Mouse (Mus musculus): ENCODE data around the gene Caprin1.

Caprin1 gene

DNA sequence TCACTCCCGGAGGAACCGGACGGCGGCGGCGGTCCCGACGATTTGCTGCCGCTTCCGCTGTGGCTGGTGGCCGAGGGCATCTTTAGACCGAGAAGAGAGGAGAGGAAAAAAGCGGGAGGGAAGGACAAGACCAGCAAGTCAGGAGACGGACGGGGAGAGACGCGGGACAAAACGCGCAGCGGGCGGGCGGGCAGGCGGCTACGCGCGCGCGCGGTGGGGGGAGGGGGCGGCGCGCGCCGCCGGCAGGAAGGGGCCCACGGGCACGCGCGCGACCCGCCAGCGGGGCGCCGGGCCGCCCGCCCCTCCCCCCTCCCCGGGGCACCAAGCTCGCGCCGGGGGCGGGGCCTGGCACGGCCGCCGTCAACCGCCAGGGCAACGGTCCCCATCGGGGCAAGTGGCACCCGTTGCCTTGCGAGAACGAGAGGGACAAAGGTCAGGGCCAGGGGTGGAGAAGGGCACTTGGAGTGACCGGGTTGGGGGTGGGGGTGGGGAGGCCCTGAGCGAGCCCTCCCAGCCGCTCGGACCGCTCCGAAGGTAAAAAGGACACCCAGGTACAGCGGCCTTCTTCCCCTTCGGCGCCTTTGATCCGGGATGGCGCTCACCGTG, 485 bp downstream of the Caprin1 start:
- DNase-seq (ENCODE audit: low spot score in 2 of 2), result peak in 1 of 2 experiments; percentile 67

- DNase-seq (ENCODE audit: low spot score in 2 of 2), result peak; percentile 54 to 62
Measured at GRCm38 (mm10) chr2:103796211-103796860, 1.1 kb downstream of the Caprin1 start.

DNA sequence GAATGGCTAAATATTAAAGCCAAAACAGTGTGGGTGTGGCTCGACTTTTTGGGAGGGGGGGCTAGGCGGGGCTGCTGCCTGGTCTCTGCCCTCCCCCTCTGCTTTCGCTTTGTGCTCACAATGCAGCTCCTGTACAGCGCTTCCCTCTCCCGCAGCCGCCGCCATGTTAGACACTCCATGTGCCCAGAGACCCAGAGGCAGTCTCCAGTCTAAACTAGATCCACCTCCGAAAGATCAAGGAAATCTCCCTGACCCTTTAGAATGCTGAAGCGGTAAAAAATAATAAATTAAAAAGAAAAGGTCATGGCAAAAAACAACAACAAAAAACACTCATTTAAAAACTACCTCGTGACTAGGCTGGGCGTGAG, 1.6 kb downstream of the Caprin1 start:
- peak; percentile 54 to 58 for DNase-seq (ENCODE audit: low spot score in 2 of 2)

GRCm38 (mm10) chr2:103792009-103792408, 5.4 kb downstream of the Caprin1 start:
- DNase-seq (ENCODE audit: low spot score in 2 of 2), result no peak

DNA sequence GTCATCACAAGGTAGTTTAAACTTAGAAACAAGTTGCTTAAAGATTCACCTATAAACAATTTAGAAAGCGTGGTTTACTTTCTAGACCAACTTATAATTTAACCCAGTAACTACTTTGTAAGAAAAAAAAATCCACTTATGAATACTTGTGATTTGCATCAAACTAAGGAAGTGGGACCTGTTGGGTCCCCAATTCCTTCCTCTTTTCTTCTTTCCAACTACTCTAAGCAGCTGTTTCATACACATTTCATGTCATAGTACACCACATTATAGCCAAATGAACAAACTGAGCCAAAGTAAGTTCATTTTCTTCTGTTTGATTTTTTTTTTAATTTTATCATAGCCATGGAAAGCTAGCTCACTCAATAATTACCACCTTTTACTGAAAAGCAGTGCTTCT, 11.7 kb downstream of the Caprin1 start:
- DNase-seq (ENCODE audit: low spot score in 2 of 2), result no peak

DNA sequence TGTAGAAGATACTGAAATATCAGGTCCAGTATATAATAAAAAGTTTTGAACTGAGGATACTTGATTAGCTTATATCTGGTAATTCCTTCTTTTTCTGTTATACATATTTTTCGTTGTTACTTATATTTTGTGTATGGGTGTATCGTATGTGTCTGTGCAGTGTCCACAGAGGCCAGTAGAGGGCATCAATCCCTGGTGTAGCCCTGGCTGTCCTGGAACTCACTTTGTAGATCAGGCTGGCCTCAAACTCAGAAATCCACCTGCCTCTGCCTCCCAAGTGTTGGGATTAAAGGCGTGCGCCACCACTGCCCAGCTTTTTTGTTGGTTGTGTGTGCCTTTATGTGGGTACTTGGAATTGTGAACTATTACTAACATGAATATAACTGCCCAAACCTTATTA, 12.8 kb downstream of the Caprin1 start:
- DNase-seq (ENCODE audit: low spot score in 2 of 2), result no peak

DNA sequence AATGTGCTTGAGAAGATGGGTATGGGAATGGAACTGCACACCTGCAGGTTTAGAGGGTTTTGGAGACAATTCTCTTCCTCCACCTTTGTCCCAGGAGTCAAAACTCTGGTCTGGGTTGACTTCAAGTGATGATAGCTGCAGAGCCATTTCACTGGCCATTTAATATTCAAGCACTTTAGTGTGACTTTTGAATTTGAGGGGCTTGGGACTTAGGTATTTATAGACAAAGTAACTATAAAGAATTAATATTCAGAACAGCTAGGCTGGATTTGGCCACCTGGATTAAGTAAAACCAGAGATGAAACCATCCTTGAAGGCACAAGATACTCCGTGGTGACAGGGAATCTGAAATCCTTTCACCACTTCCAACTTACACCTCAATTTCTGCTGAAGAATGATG, 35.0 kb downstream of the Caprin1 start:
- DNase-seq (ENCODE audit: low spot score in 2 of 2), result no peak

GRCm38 (mm10) chr2:103761993-103762392, 35.5 kb downstream of the Caprin1 start:
- DNase-seq (ENCODE audit: low spot score in 2 of 2), result no peak

GRCm38 (mm10) chr2:103760906-103761716, 36.3 kb downstream of the Caprin1 start, which contains the start of gene Nat10:
Gene Nat10 (minus strand): TSS chr2:103761270.
- DNase-seq (ENCODE audit: low spot score in 2 of 2), result peak; percentile 99 to 100

GRCm38 (mm10) chr2:103760421-103760820, 37.0 kb downstream of the Caprin1 start:
- DNase-seq (ENCODE audit: low spot score in 2 of 2), result peak in 1 of 2 experiments; percentile 9

DNA sequence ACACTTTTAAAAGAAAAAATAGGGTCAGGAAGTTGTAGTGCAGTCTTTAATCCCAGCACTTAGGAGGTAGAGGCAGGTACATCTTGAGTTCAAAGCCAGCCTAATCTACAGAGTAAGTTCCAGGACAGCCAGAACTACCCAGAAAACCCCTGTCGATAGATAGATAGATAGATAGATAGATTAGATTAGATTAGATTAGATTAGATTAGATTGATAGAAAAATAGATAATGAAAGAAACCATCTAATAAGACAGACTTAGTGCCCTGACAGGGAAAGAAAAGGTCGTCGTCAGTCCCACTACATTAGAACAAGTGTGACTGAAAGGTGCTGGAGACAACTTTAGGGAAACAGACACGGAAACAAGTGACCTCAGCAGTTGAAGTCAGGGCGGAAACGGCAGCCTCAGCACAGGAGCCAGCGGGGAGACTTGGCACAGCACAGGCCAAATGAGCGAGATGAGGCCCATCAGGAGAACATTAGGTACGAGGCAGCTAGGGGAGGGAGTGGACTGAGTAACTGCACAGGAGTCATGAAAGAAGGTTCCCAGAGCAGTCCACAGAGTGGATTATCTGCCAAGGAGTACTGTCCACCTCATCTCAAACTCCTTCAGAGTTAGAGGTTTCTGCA, 41.9 kb downstream of the Caprin1 start:
- DNase-seq (ENCODE audit: low spot score in 2 of 2), result no peak

DNA sequence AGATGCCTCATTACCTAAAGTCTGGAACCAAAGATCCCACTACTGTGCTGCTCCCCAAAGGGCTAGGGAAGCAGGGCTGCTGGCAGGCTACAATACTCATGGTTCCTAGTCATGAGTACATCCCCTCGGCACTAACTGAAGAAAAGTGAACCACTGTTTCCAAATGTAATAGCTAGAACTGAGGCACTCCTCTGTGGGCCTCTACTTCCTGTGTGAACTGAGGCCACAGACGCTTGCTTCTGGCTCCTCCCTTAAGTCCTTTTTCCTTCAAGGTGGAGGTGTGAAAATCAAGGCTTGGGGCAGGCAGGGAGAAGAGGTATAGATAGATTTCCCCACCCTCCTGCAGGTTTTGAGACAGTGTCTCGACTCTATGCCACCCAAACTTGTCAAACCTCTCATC, 42.8 kb downstream of the Caprin1 start:
- DNase-seq (ENCODE audit: low spot score in 2 of 2), result no peak

- no peak for DNase-seq (ENCODE audit: low spot score in 2 of 2)
Measured at GRCm38 (mm10) chr2:103751771-103752170, 45.7 kb downstream of the Caprin1 start.

- DNase-seq (ENCODE audit: low spot score in 2 of 2), result no peak
Measured at GRCm38 (mm10) chr2:103749091-103749490, 48.4 kb downstream of the Caprin1 start.

DNA sequence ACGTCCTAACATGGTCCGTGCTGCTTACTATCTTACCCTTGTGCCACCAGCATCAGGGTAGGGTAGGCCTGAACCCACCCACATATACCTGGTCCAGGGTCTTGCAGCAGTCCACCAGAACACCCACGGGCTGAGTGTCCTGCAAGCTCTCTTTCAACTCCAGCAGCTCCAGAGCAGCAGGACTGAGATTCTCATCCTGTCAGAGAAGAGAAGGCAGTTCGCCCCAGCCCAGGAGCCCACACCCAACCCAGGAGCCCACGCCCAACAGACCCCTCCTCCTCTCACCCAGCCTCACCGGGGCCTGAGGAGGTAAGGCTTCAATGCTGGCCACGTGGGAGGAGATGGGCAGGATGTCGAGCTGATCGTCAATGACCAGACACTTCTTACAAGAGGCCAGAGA, 49.6 kb downstream of the Caprin1 start:
- no peak for DNase-seq (ENCODE audit: low spot score in 2 of 2)

DNA sequence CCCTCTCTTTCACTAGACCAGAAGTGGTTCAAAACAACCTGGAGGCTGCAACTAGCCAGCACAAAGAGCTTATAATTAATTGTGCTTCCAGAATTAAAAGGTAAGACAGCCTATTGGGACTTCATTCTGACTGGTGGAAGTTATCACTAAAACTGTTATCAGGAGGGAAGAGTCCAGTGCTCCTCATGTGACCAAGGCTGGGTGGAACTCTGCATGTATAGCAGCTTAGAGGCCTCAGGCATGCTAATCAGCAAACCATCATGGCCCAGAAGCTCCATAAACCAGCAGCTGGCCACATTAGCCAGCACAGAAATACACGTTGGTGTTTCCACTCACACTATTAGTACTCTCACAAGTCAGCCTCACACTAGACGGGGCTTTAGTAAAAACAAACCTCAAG, 50.7 kb downstream of the Caprin1 start:
- DNase-seq (ENCODE audit: low spot score in 2 of 2), result no peak

DNA sequence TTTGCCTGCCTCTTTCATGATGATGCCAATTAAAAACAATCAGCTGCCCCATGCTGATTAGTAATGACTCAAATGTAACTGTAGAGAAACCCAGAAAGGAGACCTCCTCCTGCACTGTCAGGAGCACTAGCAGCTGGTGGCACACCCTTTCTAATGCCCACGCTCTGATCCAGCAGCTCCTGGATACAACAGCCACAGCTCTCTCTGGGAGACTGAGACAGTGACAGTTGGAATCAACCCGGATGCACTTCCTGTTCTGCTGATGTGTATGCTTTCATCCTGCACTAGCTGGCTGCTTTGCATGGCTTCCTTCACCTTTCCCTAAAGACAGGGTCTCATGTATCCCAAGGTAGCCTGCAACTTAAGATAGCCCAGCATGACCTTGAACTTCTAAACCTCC, 51.4 kb downstream of the Caprin1 start:
- no peak for DNase-seq (ENCODE audit: low spot score in 2 of 2)

- peak in 1 of 2 experiments; percentile 12 for DNase-seq (ENCODE audit: low spot score in 2 of 2)
Measured at GRCm38 (mm10) chr2:103745481-103745880, 52.0 kb downstream of the Caprin1 start.

DNA sequence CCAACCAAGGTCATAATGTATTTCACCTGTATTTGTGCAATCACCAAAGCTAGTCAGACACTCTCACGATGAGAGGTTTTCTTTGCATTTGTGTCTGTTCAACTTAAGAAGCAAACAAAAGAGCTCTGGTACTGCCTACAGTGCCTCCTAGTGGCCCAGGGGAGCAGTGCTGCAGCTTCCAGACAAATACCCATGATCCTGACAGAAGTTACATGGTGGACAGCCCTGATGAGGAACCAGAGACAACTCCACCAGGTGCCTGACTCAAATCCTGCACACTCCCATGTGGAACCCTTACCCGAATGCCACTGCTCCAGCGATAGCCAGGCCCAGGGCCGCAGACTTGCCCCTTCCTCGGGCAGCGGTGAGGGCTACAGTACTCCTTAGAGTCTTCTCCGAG, 53.5 kb downstream of the Caprin1 start:
- DNase-seq (ENCODE audit: low spot score in 2 of 2), result peak; percentile 39 to 64

DNA sequence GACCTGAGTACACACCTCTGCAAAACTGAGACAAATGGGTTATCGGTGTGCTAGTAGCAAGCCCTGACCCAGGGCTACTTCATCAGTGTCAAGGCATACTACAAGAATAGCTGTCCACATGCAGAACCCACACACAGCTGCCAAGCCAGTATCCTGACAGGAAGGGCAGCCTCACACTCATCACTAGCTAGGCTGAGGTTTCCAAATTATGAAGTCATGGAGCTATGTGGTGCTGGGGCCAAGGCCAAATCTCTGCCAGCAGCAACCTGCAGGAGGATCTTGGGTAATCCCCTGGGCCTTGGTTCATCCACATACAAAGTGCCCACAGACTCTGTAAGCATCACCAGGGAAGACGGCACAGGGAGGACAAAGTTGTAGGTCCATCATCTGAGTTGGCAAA, 53.9 kb downstream of the Caprin1 start:
- DNase-seq (ENCODE audit: low spot score in 2 of 2), result no peak

DNA sequence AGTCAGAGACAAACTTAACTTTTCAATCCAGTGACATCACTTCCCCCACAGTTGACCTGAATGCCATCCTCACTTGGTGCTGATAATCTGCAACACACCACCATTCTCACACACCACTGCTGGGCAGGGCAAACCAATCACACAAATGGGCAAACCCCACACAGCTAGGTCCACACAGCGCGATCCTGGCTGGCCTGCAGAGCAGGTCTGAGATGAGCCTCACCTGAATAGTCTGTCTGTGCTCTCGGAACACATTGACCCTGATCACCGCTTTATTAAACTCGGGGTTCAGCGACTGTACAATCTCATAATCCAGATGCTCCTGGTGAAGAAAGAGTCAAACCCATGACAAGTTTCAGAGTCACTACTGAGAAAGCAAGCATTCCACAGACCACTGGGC, 54.6 kb downstream of the Caprin1 start:
- DNase-seq (ENCODE audit: low spot score in 2 of 2), result no peak

DNA sequence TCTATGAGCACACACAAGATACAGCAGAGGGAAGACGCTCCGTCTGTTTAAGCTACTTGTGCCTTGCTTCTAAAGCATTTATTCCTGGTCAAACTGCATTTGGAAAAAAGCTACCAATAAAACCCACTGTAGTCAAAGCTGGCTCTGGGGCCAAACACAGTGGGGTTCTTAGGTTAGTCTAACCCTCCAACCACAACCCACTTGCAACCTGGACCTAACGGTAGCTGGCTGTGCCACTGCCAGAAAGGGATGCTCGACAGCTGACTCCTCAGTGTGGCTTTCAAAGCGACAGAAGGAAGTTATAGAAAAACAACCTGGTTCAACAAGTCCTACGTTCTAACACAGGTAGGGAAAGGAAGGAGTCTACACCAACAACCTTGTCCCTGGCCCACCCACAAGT, 66.0 kb downstream of the Caprin1 start:
- DNase-seq (ENCODE audit: low spot score in 2 of 2), result no peak

Data from frontal cortex, postnatal 36 days (tissue).